Comparison of ENCODE assay signal across 14 mouse cellular contexts in genomic region chr6:136475171-136475860, GRCm38 (mm10). TPM values are rescaled to one million over a fixed set of nuclear protein-coding genes. Genes with fewer than 3 reads are reported as not detected.
A peak's percentile ranks its signal among the peaks of the same experiment; 100 is the strongest.
DNase-seq lines count a peak whose midpoint lies in the region; ATAC-seq and TF ChIP-seq lines count a peak whose summit lies in the region.
"Had no signal": no experiment of that assay in that cellular context is flagged by ENCODE, and none has a peak within 500 bp of the region (broad histone marks: within the 10 kb centered on the region; RNA-seq: fewer than 3 reads in every experiment).

No protein-coding gene starts in this region.

- peaks cover 23% of the 10 kb centered on the region for H3K4me1 ChIP-seq in forebrain, embryonic 13.5 days
- peaks cover 14% of the 10 kb centered on the region for H3K4me1 ChIP-seq in forebrain, embryonic 16.5 days (replicated peaks; ENCODE audit: control insufficient read depth, insufficient read depth, low read length)
- peaks cover 19% of the 10 kb centered on the region for H3K4me1 ChIP-seq in midbrain, embryonic 11.5 days (ENCODE audit: control insufficient read depth, insufficient read depth, low read length)
- H3K4me1 ChIP-seq in midbrain, postnatal 0 days (ENCODE audit: insufficient read depth, low read length) = peaks cover 8% of the 10 kb centered on the region; the same call in 1 of the 2 replicates
- peaks cover 29% of the 10 kb centered on the region for H3K4me1 ChIP-seq in embryonic facial prominence, embryonic 13.5 days
- peaks cover 14% of the 10 kb centered on the region for H3K4me1 ChIP-seq in intestine, embryonic 16.5 days (ENCODE audit: control insufficient read depth, insufficient read depth, low read length)

- H3K9me3 ChIP-seq in forebrain, embryonic 13.5 days (replicated peaks) = no peaks in the 10 kb centered on the region
- H3K9me3 ChIP-seq in forebrain, embryonic 16.5 days (ENCODE audit: control insufficient read depth, low read length) = no peaks in the 10 kb centered on the region
- H3K9me3 ChIP-seq in midbrain, embryonic 11.5 days (ENCODE audit: control insufficient read depth, low read length) = no peaks in the 10 kb centered on the region
- no peaks in the 10 kb centered on the region for H3K9me3 ChIP-seq in midbrain, postnatal 0 days (ENCODE audit: low read length)
- no peaks in the 10 kb centered on the region for H3K9me3 ChIP-seq in embryonic facial prominence, embryonic 13.5 days
- no peaks in the 10 kb centered on the region for H3K9me3 ChIP-seq in intestine, embryonic 16.5 days (ENCODE audit: control insufficient read depth, low read length)
- H3K9me3 ChIP-seq: liver, embryonic 15.5 days; neural tube, embryonic 13.5 days had no signal

- no peak overlapping the region; the same call in 1 of the 2 replicates for H3K9ac ChIP-seq in forebrain, embryonic 13.5 days
- H3K9ac ChIP-seq in forebrain, embryonic 16.5 days (replicated peaks; ENCODE audit: low read depth, low read length) = no peak overlapping the region
- H3K9ac ChIP-seq in midbrain, embryonic 11.5 days (ENCODE audit: low read length) = peak overlapping the region; percentile 30; the same call in 1 of the 2 replicates
- no peak overlapping the region for H3K9ac ChIP-seq in midbrain, postnatal 0 days (replicated peaks; ENCODE audit: low read length, poor library complexity, severe bottlenecking)
- no peak overlapping the region for H3K9ac ChIP-seq in embryonic facial prominence, embryonic 13.5 days
- no peak overlapping the region for H3K9ac ChIP-seq in intestine, embryonic 16.5 days (ENCODE audit: low read depth, low read length)
- H3K9ac ChIP-seq: liver, embryonic 15.5 days; neural tube, embryonic 13.5 days had no signal

- no peak for ATAC-seq in forebrain, embryonic 13.5 days
- no peak for ATAC-seq in forebrain, embryonic 16.5 days
- ATAC-seq in midbrain, embryonic 11.5 days (ENCODE audit: low FRiP score) = no peak
- ATAC-seq in midbrain, postnatal 0 days (ENCODE audit: low FRiP score) = no peak
- no peak for ATAC-seq in embryonic facial prominence, embryonic 13.5 days (ENCODE audit: insufficient number of reproducible peaks, insufficient read depth, low FRiP score, low TSS enrichment, low read depth)
- peak; percentile 53 for ATAC-seq in megakaryocyte, adult 5-6 weeks (ENCODE audit: poor library complexity, severe bottlenecking)
- ATAC-seq in intestine, embryonic 16.5 days = no peak

- TF ChIP-seq CTCF in midbrain, postnatal 0 days (IDR thresholded peaks at IDR 0.05) = no peak

- peak; percentile 87 for DNase-seq in midbrain, embryonic 11.5 days (ENCODE audit: low spot score, missing footprints)
- DNase-seq in midbrain, postnatal 0 days (ENCODE audit: low spot score) = no peak
- DNase-seq in frontal cortex, adult 2 months (ENCODE audit: extremely low spot score in 1 of 2, low spot score in 1 of 2) = no peak
- DNase-seq: adrenal gland, postnatal 10 days; kidney, adult 8-10 months had no signal

- peak overlapping the region; percentile 14; the same call in 1 of the 2 replicates for H3K27ac ChIP-seq in forebrain, embryonic 13.5 days
- no peak overlapping the region for H3K27ac ChIP-seq in forebrain, embryonic 16.5 days (ENCODE audit: low read length)
- peak overlapping the region; percentile 9; the same call in 1 of the 2 replicates for H3K27ac ChIP-seq in midbrain, embryonic 11.5 days (ENCODE audit: low read depth, low read length)
- no peak overlapping the region for H3K27ac ChIP-seq in midbrain, postnatal 0 days (ENCODE audit: low read depth, low read length)
- H3K27ac ChIP-seq in embryonic facial prominence, embryonic 13.5 days = peak overlapping the region; percentile 30; the same call in 1 of the 2 replicates
- no peak overlapping the region for H3K27ac ChIP-seq in intestine, embryonic 16.5 days (ENCODE audit: low read length)
- H3K27ac ChIP-seq: liver, embryonic 15.5 days; neural tube, embryonic 13.5 days had no signal

- no peak overlapping the region; the same call in 1 of the 2 replicates for H3K4me2 ChIP-seq in forebrain, embryonic 13.5 days
- H3K4me2 ChIP-seq in forebrain, embryonic 16.5 days (ENCODE audit: low read length) = no peak overlapping the region
- H3K4me2 ChIP-seq in midbrain, embryonic 11.5 days = no peak overlapping the region
- no peak overlapping the region for H3K4me2 ChIP-seq in midbrain, postnatal 0 days (ENCODE audit: low read depth, low read length, poor library complexity, severe bottlenecking)
- no peak overlapping the region for H3K4me2 ChIP-seq in embryonic facial prominence, embryonic 13.5 days
- H3K4me2 ChIP-seq in intestine, embryonic 16.5 days (ENCODE audit: low read depth, low read length) = no peak overlapping the region
- H3K4me2 ChIP-seq: liver, embryonic 15.5 days; neural tube, embryonic 13.5 days had no signal

- H3K36me3 ChIP-seq in forebrain, embryonic 13.5 days (ENCODE audit: poor library complexity, severe bottlenecking) = no peaks in the 10 kb centered on the region
- no peaks in the 10 kb centered on the region for H3K36me3 ChIP-seq in forebrain, embryonic 16.5 days (ENCODE audit: control insufficient read depth, insufficient read depth)
- H3K36me3 ChIP-seq in midbrain, embryonic 11.5 days (ENCODE audit: control insufficient read depth, insufficient read depth, low read length) = no peaks in the 10 kb centered on the region
- no peaks in the 10 kb centered on the region for H3K36me3 ChIP-seq in midbrain, postnatal 0 days (ENCODE audit: insufficient read depth, low read length)
- no peaks in the 10 kb centered on the region for H3K36me3 ChIP-seq in embryonic facial prominence, embryonic 13.5 days
- H3K36me3 ChIP-seq in intestine, embryonic 16.5 days (ENCODE audit: control insufficient read depth, insufficient read depth, low read length) = no peaks in the 10 kb centered on the region
- H3K36me3 ChIP-seq: liver, embryonic 15.5 days; neural tube, embryonic 13.5 days had no signal

- 12% methylated on average over 6 of the region's 6 CpGs for WGBS in forebrain, embryonic 13.5 days
- WGBS in forebrain, embryonic 16.5 days = 18% methylated on average over 6 of the region's 6 CpGs
- WGBS in midbrain, embryonic 11.5 days = 11% methylated on average over 6 of the region's 6 CpGs
- 17% methylated on average over 6 of the region's 6 CpGs for WGBS in midbrain, postnatal 0 days
- WGBS in embryonic facial prominence, embryonic 13.5 days = 29% methylated on average over 6 of the region's 6 CpGs
- 48% methylated on average over 6 of the region's 6 CpGs for WGBS in intestine, embryonic 16.5 days

- no peaks in the 10 kb centered on the region for H3K27me3 ChIP-seq in forebrain, embryonic 13.5 days
- H3K27me3 ChIP-seq in forebrain, embryonic 16.5 days (replicated peaks; ENCODE audit: control insufficient read depth, insufficient read depth, low read length) = no peaks in the 10 kb centered on the region
- no peaks in the 10 kb centered on the region for H3K27me3 ChIP-seq in midbrain, embryonic 11.5 days (ENCODE audit: control insufficient read depth, insufficient read depth, low read length)
- no peaks in the 10 kb centered on the region for H3K27me3 ChIP-seq in midbrain, postnatal 0 days (ENCODE audit: insufficient read depth, low read length)
- H3K27me3 ChIP-seq in embryonic facial prominence, embryonic 13.5 days = no peaks in the 10 kb centered on the region
- no peaks in the 10 kb centered on the region for H3K27me3 ChIP-seq in intestine, embryonic 16.5 days (replicated peaks; ENCODE audit: control insufficient read depth, insufficient read depth, low read length)
- H3K27me3 ChIP-seq: liver, embryonic 15.5 days; neural tube, embryonic 13.5 days had no signal

- no peak overlapping the region for H3K4me3 ChIP-seq in forebrain, embryonic 13.5 days
- H3K4me3 ChIP-seq in forebrain, embryonic 16.5 days (replicated peaks; ENCODE audit: low read length) = no peak overlapping the region
- H3K4me3 ChIP-seq in midbrain, embryonic 11.5 days (ENCODE audit: low read depth, low read length) = no peak overlapping the region
- H3K4me3 ChIP-seq in midbrain, postnatal 0 days (ENCODE audit: low read depth, low read length) = no peak overlapping the region
- no peak overlapping the region for H3K4me3 ChIP-seq in embryonic facial prominence, embryonic 13.5 days
- H3K4me3 ChIP-seq in intestine, embryonic 16.5 days (ENCODE audit: low read length) = no peak overlapping the region
- H3K4me3 ChIP-seq: liver, embryonic 15.5 days; neural tube, embryonic 13.5 days had no signal

RNA-seq across cellular contexts. Expression of gene Atf7ip, which starts 30.7 kb away (rescaled TPM):
- 47.3 and 56.6 TPM in 2 replicates for polyA plus RNA-seq in forebrain, embryonic 13.5 days (2015; fragmentation: Nextera tagmentation; extraction: Ambion mirVana)
- 49.2 and 50.9 TPM in 2 replicates for polyA plus RNA-seq in forebrain, embryonic 16.5 days (2015; fragmentation: Nextera tagmentation; extraction: Ambion mirVana)
- 43.4 and 46.8 TPM in 2 replicates for polyA plus RNA-seq in midbrain, embryonic 11.5 days (2014; fragmentation: Nextera tagmentation; extraction: Ambion mirVana)
- 43.1 and 55.2 TPM in 2 replicates for total RNA-seq in midbrain, postnatal 0 days (2014; rRNA removed)
- polyA plus RNA-seq in midbrain, postnatal 0 days (2015; fragmentation: Nextera tagmentation; extraction: Ambion mirVana) = 18.9 and 28.7 TPM in 2 replicates
- 39.0 and 56.3 TPM in 2 replicates for polyA plus RNA-seq in embryonic facial prominence, embryonic 13.5 days (2015; fragmentation: Nextera tagmentation; extraction: Ambion mirVana)
- total RNA-seq in megakaryocyte, adult 5-6 weeks (2015) = 101 and 129 TPM in 2 replicates
- total RNA-seq in megakaryocyte, adult 5-6 weeks (2017) = 80.1 and 84.8 TPM in 2 replicates
- polyA plus RNA-seq in intestine, embryonic 16.5 days (2015; fragmentation: Nextera tagmentation; extraction: Ambion mirVana) = 17.6 and 21.0 TPM in 2 replicates
- polyA plus RNA-seq in frontal cortex, adult 2 months (2012; rRNA removed) = 42.8 and 49.5 TPM in 2 replicates

RNA-seq across cellular contexts. Expression of gene E330021D16Rik, which starts 59.9 kb away (rescaled TPM):
- polyA plus RNA-seq in forebrain, embryonic 13.5 days (2015; fragmentation: Nextera tagmentation; extraction: Ambion mirVana) = not detected in 2 replicates
- polyA plus RNA-seq in forebrain, embryonic 16.5 days (2015; fragmentation: Nextera tagmentation; extraction: Ambion mirVana) = not detected in 2 replicates
- polyA plus RNA-seq in midbrain, embryonic 11.5 days (2014; fragmentation: Nextera tagmentation; extraction: Ambion mirVana) = not detected in 2 replicates
- total RNA-seq in midbrain, postnatal 0 days (2014; rRNA removed) = not detected in 2 replicates
- not detected in 2 replicates for polyA plus RNA-seq in midbrain, postnatal 0 days (2015; fragmentation: Nextera tagmentation; extraction: Ambion mirVana)
- not detected in 2 replicates for polyA plus RNA-seq in embryonic facial prominence, embryonic 13.5 days (2015; fragmentation: Nextera tagmentation; extraction: Ambion mirVana)
- total RNA-seq in megakaryocyte, adult 5-6 weeks (2015) = not detected in 2 replicates
- not detected in 2 replicates for total RNA-seq in megakaryocyte, adult 5-6 weeks (2017)
- not detected in 2 replicates for polyA plus RNA-seq in intestine, embryonic 16.5 days (2015; fragmentation: Nextera tagmentation; extraction: Ambion mirVana)
- polyA plus RNA-seq in frontal cortex, adult 2 months (2012; rRNA removed) = not detected in 2 replicates
- total RNA-seq: adrenal gland, postnatal 10 days; common myeloid progenitor, adult 5-6 weeks; gastrocnemius, postnatal 4 days had no signal
- polyA plus RNA-seq: neural tube, embryonic 13.5 days had no signal

Comparison
In these comparisons a context has a peak if more than half of its experiments do, and no peak if none do; other contexts are left out.
1. H3K27ac ChIP-seq: peak in forebrain, embryonic 13.5 days (single experiment), midbrain, embryonic 11.5 days (single experiment) and embryonic facial prominence, embryonic 13.5 days (single experiment); none in forebrain, embryonic 16.5 days (single experiment), midbrain, postnatal 0 days (single experiment) and intestine, embryonic 16.5 days (single experiment).